Mouse (Mus musculus) right cerebral cortex, postnatal 4 days (tissue): ENCODE results near the gene Dnm2.

Experiments
- DNase-seq: peaks from one replicate; pipeline ENCODE4 v3.0.0-alpha.2; 2022

Gene Dnm2

GRCm38 (mm10) chr9:21424631-21425555 lies at the start of gene Dnm2:
Gene Dnm2, plus strand, starts transcription at chr9:21424908.
- peak; percentile 91 for DNase-seq

DNA sequence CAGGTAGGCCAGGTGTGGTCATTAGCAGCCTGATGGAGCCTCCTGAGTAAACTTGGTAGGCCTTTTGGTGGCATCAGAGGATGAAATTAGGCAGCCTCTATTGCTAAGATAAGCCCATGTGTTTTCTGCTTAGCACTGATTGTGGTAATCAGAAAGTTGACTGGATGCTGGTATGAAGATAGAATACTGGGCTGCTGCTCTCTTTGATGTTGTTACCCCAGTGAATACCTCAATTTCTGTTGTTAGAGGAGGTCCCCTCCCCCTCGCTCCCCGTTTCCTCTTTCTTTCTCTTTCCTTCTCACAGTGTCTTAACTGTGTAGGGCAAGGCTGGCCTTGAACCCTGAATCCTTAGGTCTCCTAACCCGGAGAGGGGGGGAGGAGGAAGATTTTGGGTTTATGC lies 45.5 kb upstream of the Dnm2 start:
- DNase-seq = no peak

GRCm38 (mm10) chr9:21380868-21381267 lies 43.8 kb upstream of the Dnm2 start:
- no peak for DNase-seq

- DNase-seq = no peak
Observed at GRCm38 (mm10) chr9:21383966-21384365, 40.7 kb upstream of the Dnm2 start.

GRCm38 (mm10) chr9:21392646-21393175 lies 32.0 kb upstream of the Dnm2 start:
- no peak for DNase-seq

DNA sequence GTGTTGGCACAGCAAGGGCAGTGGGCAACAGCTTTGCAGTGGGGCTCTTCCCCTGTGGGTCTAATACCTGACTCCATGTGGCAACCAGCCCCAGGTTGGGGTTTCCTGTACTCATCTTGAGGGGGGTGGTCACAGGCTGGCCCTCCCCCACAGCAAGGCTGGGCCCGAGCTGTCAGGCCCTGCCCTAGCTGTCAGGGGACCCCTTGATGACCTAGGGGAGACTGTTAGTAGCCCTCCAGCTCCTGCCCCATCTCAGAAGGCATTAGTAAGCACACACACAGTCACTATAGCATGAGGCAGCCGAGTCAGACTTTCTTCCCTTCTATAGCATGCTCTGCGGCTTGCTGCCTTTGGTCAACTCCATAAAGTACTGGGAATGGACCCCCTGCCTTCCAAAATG lies 29.0 kb upstream of the Dnm2 start:
- no peak for DNase-seq

DNA sequence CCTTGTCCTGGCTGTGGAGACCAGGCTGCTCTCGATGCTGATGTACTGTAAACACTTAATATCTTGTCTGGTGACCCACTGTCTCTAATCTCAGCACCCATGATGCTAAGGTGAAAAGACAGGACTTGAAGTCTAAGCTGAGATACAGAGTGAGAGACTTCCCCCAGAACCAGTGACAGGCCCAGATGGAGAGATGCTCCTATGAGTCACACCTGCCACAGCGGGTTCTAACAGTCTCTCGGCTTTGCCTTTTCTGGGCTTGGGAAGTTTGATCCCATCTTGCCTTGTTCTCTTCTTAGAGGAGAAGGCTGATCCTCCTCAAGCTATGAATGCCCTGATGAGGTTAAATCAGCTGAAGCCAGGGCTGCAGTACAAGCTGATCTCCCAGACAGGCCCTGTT lies 27.5 kb upstream of the Dnm2 start:
- no peak for DNase-seq

DNA sequence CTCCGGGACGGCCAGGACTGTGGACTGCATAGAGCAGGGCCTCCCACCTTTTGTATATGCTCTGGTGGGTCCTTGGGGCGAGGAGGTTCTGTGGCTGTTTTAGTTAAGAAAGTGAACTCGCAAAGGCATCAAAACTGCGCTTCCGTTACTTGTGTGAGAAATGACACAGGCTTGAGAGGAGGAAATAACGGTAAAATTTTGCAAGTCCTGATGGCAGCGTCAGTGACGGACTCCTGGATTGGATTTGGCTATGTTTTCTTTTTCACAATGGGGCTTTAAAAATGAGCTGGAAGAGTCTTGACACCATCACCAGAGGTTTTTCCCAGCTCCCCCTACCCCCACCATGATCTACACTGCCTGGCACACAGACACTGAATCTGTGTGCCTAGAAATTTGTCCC lies 23.7 kb upstream of the Dnm2 start:
- no peak for DNase-seq

- no peak for DNase-seq
Observed at GRCm38 (mm10) chr9:21402764-21403253, 21.9 kb upstream of the Dnm2 start.

GRCm38 (mm10) chr9:21403745-21404144 lies 21.0 kb upstream of the Dnm2 start:
- no peak for DNase-seq

- DNase-seq = no peak
Observed at GRCm38 (mm10) chr9:21405525-21405924, 19.2 kb upstream of the Dnm2 start.

DNA sequence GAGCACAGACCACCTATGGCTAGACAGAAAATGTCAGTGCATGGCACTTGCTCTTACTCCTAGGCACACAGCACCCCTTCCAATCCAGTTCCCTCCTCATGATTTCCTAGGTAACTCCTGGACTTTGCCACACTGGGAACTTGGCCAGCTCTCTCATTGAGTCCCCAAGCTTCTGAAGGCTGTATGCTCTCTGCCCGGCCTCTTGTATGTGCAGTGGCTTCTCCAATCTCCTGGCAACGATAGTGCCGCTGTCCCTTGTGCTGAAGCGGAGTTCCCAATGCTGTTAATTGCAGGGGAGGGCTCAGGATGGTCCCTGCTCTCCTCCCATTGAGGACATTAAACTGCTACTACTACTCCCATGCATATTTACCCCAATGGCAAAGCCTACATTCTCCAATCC lies 16.8 kb upstream of the Dnm2 start:
- peak; percentile 51 for DNase-seq

- DNase-seq = no peak
Observed at GRCm38 (mm10) chr9:21408624-21409023, 16.1 kb upstream of the Dnm2 start.

- peak; percentile 86 for DNase-seq
Observed at GRCm38 (mm10) chr9:21409592-21410317, 15.0 kb upstream of the Dnm2 start.

DNA sequence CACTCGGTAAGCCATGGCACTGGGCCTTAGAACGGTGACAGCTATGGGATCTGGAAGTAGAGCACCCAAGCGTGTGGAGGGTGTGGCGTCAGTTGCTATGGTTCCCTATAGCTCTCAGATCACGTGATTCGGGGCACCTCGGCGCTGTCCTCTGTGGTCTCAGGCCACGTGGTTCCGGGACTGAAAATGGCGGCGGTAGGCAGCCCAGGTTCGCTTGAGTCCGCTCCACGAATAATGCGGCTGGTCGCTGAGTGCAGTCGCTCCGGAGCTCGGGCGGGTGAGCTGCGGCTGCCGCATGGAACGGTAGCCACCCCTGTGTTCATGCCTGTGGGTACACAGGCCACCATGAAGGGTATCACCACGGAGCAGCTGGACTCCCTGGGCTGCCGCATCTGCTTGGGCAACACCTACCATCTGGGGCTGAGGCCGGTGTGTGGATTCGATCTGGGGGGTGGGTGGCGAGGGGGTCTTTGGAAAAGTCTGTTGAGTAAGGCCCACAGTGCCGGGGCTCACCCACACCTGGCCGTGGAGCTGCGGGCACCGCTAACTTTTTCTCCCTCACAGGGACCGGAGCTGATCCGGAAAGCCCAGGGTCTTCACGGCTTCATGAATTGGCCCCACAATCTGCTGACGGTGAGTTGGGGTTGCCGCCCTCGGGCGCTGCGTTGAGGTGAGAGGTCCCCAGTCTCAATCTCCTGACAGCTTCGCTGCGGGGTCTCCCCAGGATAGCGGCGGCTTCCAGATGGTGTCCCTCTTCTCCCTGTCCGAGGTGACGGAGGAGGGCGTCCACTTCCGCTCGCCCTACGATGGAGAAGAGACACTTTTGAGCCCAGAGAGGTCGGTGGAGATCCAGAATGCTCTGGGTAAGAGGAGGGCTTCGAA lies 12.8 kb upstream of the Dnm2 start, which contains the start of gene Qtrt1:
TSS of gene Qtrt1 (plus strand) at position 169 of the 882 bp plus-strand sequence.
- DNase-seq = peak; percentile 80

- DNase-seq = no peak
Observed at GRCm38 (mm10) chr9:21417866-21418265, 6.8 kb upstream of the Dnm2 start.

- no peak for DNase-seq
Observed at GRCm38 (mm10) chr9:21419646-21420045, 5.1 kb upstream of the Dnm2 start.

DNA sequence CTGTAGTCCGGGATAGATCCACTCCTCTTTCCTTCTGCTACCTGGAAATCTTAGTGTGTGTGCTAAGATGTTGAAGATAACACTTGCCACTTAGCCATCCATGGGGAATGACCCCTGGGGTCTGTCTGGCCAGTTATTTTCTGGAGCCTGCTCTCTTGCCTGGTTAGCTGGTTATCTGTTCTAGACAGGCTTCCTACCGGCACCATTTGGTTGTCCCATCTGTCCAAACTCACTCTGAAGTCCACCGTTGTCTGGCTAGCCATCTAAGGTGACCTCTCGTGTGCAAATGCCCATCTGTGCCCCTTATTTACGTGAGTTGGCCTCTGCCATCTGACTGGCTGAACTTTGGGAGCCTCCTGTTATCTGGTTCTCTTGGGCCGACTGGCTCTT lies 843 bp downstream of the Dnm2 start:
- DNase-seq = no peak

DNA sequence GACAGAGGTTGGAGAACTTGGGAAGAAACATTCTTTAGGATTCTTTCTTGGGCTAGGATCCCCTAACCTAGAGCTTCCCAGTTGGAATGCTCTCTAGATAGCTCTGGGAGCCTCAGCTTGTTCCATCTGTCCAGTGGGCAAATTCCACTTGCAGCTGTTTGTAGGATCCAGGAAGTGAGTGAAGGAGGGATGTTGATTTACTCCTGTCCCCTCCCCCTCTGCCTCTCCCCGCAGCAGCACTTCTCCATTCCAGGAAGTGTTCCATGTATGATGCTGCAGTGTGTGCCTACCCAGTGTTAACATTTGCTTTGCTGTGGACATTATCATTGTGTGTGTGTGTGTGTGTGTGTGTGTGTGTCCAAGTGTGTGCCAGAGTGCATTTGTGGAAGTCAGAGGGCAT lies 1.3 kb downstream of the Dnm2 start:
- no peak for DNase-seq

- DNase-seq = no peak
Observed at GRCm38 (mm10) chr9:21426525-21426924, 1.8 kb downstream of the Dnm2 start.

DNA sequence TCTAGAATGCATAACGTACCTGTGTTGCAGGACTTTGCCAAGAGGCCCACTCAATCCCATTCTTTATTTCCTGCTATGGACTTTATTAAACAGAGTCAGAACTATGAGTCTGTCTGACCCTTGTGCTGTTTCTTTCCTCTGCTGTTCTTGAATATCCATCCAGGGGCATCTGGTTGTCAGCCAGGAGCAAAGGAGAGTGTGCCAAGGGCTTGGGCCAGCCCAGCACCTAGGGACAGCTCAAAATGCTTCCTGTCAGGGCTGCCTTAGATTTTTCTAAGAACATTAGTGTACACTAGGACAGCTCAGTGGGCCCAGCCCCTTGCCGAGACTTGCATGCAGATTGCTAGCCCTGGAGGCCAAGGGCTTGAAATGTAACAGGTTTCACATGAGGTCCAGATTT lies 3.1 kb downstream of the Dnm2 start:
- no peak for DNase-seq

DNA sequence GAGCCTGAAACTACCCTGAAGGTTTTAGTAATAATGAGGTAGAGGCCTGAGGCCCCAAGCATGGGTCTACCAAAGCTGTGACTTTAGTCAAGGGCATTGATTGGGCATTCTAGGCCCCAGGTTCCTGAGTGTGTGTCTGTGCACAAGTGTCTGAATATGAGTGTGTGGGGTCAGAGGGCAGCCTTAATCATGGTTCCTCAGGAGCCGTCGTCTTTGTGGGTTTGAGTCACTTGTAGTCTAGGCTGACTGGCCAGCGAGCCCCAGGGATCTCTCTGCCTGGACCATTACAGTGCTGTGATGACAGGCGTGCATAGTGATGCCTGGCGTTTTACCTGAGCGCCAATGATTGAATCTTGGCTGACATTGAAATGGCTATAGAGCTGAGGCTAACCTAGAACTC lies 3.5 kb downstream of the Dnm2 start:
- no peak for DNase-seq

GRCm38 (mm10) chr9:21430724-21431123 lies 6.0 kb downstream of the Dnm2 start:
- no peak for DNase-seq
